Mouse (Mus musculus): ENCODE results near the gene Dnajc22.

Dnajc22 gene

DNA sequence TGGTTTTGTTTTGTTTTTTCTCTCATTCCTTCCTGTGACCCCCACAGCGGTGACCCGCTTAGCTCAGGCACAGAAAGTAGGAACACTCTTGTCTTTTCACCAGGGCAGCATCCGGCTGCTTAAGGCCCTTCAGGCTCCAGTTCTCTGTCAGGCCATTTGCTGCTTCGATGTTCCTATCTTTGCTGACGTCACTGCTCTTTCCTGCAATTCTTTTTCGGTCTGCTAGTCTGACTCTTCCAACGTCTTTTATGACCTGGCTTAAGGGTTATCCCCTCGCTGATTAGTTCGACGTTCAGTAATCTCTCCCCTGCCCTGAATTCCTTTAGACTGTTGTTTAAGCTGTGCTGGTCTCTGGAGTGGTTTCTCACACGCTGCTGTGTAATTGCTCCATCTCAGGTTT, 23.6 kb downstream of the Dnajc22 start:
- Histone ChIP-seq H3K36me3 (ENCODE audit: control insufficient read depth, insufficient read depth, low read length, poor library complexity, severe bottlenecking) (no peaks in the 10 kb centered on the region), H3K27me3 (ENCODE audit: control insufficient read depth, insufficient read depth, low read length, poor library complexity, severe bottlenecking) (no peaks in the 10 kb centered on the region; the same call in 1 of the 2 replicates)
- DNase-seq (ENCODE audit: low read depth, low spot score), result no peak

DNA sequence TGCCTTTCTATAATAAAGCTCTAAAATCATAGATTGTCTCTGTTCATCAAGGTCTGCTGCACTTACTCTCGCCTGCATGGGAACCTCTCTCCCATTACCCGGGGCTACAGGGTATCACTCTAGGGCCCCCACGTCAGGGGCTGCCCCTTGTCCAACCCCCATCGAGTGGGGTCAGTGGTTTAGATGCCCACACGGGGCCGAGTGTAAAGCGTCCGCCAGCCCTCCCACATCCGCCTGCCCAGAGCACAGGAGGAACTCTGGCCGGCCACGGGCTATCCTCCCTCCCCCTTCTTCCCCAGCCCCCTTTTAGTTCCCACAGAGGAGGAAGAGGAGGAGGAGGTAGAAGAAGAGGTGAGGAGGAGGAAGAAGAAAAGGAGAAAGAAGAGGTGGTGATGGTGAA, 27.8 kb downstream of the Dnajc22 start:
- no peaks in the 10 kb centered on the region; the same call in 1 of the 2 replicates for H3K27me3 ChIP-seq (ENCODE audit: control insufficient read depth, insufficient read depth, low read length, poor library complexity, severe bottlenecking)
- no peak for DNase-seq (ENCODE audit: low read depth, low spot score)
- H3K36me3 ChIP-seq (ENCODE audit: control insufficient read depth, insufficient read depth, low read length, poor library complexity, severe bottlenecking), result no peaks in the 10 kb centered on the region

DNA sequence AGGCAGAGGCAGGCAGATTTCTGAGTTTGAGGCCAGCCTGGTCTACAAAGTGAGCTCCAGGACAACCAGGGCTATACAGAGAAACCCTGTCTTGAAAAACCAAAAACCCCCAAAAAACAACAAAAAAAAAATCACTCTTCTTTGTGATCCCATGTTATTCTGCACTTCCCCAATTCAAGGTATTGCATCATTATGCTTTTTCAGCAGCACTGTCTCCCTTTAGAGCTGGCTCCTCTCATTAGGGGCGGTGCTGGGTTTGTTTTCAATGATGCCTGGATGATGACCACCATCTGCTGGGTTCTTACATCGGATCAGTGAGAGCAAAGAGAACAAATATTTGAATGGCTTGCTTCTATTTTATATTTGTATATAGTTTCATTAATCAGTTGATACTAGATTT, 29.7 kb downstream of the Dnajc22 start:
- H3K27me3 ChIP-seq (ENCODE audit: control insufficient read depth, insufficient read depth, low read length, poor library complexity, severe bottlenecking), result no peaks in the 10 kb centered on the region; the same call in 1 of the 2 replicates

DNA sequence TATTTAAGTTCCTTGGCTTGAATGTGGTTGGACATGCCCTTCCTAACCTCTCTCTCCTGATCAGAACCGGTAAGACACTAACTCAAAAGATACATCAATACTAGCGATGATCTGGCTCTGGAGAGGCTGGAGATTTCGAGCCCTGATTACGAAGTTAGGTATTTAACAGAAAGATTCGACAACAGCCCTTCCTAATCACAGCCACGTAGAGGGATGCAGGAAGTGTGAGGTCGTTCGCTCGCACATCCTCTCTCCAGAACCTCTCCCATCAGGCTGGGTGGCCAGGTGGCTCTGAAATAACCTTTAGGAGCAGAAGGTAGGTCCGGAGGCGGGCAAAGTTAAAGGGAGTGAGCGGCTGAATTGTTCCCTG, 32.7 kb downstream of the Dnajc22 start, which contains the start of gene Spats2:
Gene Spats2 (plus strand): TSS at position 206 of the 370 bp plus-strand sequence.
- Histone ChIP-seq H3K27me3 (ENCODE audit: control insufficient read depth, insufficient read depth, low read length, poor library complexity, severe bottlenecking) (no peaks in the 10 kb centered on the region; the same call in 1 of the 2 replicates), H3K36me3 (ENCODE audit: control insufficient read depth, insufficient read depth, low read length, poor library complexity, severe bottlenecking) (no peaks in the 10 kb centered on the region)
- no peak for DNase-seq (ENCODE audit: low read depth, low spot score)

More for the DNA sequence above, 29.7 kb downstream of the Dnajc22 start:
- no peaks in the 10 kb centered on the region for H3K36me3 ChIP-seq (ENCODE audit: control insufficient read depth, insufficient read depth, low read length, poor library complexity, severe bottlenecking)
- no peak for DNase-seq (ENCODE audit: low read depth, low spot score)

DNA sequence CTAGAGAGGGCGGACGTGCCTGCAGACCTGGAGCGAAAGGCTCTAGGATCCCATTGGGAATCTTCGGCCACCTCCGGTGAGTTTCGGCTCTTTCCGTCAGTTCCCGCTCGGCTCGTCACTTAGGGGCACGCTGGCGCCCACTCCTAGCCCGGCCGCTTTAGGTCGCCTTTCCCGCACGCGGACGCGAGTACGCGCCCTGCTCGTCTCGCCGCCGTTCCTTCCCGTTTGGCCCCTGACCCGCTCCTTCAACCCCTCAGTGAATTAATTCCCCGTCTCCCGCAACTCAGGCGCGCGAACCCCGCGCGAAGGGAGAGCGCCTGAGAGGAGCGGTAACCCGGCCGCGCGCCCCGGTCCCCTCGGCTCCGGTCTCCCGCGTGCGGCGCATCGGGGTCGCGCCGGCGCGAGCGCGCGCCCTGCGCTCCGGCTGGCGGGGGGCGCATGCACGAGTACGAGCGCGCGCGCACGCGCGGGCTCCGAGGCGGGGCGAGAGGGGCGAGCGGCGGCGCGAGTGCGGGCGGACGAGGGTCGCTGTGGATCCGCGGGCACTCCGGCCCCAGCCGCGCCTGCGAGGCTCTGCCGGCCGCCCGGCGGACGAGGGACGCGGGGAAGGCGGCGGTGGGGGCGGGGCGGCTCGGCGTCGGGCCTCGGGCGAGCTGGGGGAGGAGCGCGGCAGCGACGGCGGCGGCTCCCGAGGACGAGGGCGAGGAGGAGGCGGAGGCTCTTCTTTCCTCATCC, 33.3 kb downstream of the Dnajc22 start:
- H3K27me3 ChIP-seq (ENCODE audit: control insufficient read depth, insufficient read depth, low read length, poor library complexity, severe bottlenecking), result peaks cover 1% of the 10 kb centered on the region; the same call in 1 of the 2 replicates
- no peaks in the 10 kb centered on the region for H3K36me3 ChIP-seq (ENCODE audit: control insufficient read depth, insufficient read depth, low read length, poor library complexity, severe bottlenecking)
- DNase-seq (ENCODE audit: low read depth, low spot score), result no peak

DNA sequence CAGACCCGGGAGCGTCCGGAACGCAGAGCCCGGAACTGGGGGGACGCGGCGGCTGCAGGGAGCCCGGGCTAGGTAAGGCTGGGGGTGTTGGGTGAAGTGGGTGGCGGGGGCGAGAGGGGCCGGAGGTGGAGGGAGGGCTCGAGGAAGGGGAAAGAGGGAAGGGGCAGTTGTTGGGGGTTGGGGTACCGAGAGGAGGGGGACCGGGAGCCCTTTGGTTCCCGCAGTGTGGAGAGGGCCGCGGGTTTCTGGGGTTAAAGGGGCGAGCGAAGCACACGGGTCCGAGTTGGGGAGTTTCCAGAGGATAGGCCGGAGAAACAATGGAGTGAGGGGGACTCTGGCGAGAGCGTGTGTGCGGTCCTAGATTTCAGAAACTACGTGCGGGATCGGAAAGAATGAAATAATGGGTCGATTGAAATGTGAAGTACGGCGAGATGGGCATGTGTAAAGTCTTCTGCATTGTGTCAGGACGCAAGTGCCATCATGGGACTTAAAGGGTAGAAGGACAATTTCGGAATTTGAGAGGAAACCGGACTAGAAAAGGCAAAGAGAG, 33.9 kb downstream of the Dnajc22 start:
- DNase-seq (ENCODE audit: low read depth, low spot score), result no peak
- H3K36me3 ChIP-seq (ENCODE audit: control insufficient read depth, insufficient read depth, low read length, poor library complexity, severe bottlenecking), result no peaks in the 10 kb centered on the region
- H3K27me3 ChIP-seq (ENCODE audit: control insufficient read depth, insufficient read depth, low read length, poor library complexity, severe bottlenecking), result peaks cover 1% of the 10 kb centered on the region; the same call in 1 of the 2 replicates

DNA sequence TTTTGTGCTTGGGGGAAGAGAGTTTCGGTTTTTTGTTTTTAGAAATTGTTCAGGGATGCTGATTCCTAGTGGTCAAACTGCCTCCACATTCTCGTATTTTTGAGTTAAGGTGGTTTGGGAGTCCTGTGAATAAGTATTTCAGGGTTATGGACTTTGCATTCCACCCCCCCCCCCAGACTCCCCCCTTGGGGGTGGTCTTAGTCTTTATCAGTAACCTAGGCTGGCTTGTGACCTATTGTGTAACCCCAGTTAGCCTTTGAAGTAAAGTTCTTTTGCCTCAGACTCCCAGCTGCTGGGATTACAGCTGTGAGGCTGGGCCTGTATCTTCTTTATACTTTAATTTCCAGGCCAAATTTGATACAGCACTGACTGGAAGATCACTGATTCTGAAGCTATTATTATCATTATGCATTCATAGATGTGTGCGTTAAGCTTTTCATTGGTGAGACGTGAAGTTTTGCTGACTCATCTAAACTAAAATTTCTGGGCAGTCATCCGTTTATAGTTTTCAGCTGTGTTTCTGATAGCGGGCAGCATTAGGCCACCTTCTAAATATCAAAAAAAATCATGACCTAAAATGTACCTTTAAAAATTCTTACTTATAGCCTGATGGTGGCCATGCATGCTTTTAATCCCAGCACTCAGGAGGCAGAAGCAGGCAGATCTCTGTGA, 35.0 kb downstream of the Dnajc22 start:
- Histone ChIP-seq H3K36me3 (ENCODE audit: control insufficient read depth, insufficient read depth, low read length, poor library complexity, severe bottlenecking) (no peaks in the 10 kb centered on the region), H3K27me3 (ENCODE audit: control insufficient read depth, insufficient read depth, low read length, poor library complexity, severe bottlenecking) (peaks cover 1% of the 10 kb centered on the region; the same call in 1 of the 2 replicates)
- DNase-seq (ENCODE audit: low read depth, low spot score), result no peak

DNA sequence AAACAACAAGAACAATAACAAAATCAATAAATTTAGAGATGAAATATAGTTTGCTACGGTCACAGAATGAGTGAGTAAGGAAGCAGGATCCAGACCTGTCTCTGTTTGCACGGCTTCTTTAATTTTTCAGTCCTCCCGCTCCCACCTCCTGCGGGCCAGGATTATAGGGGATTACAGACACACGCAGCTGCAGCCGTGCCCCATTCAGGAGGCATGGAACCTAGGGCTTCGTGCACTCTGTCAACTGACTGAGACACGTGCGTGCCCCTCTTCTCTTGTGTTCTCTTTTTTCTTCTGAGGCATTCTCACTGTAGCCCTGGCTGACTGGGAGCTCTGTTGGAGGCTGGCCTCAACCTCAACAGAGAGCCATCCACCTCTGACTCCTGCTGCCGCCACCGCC, 36.5 kb downstream of the Dnajc22 start:
- no peak for DNase-seq (ENCODE audit: low read depth, low spot score)
- no peaks in the 10 kb centered on the region for H3K36me3 ChIP-seq (ENCODE audit: control insufficient read depth, insufficient read depth, low read length, poor library complexity, severe bottlenecking)

DNA sequence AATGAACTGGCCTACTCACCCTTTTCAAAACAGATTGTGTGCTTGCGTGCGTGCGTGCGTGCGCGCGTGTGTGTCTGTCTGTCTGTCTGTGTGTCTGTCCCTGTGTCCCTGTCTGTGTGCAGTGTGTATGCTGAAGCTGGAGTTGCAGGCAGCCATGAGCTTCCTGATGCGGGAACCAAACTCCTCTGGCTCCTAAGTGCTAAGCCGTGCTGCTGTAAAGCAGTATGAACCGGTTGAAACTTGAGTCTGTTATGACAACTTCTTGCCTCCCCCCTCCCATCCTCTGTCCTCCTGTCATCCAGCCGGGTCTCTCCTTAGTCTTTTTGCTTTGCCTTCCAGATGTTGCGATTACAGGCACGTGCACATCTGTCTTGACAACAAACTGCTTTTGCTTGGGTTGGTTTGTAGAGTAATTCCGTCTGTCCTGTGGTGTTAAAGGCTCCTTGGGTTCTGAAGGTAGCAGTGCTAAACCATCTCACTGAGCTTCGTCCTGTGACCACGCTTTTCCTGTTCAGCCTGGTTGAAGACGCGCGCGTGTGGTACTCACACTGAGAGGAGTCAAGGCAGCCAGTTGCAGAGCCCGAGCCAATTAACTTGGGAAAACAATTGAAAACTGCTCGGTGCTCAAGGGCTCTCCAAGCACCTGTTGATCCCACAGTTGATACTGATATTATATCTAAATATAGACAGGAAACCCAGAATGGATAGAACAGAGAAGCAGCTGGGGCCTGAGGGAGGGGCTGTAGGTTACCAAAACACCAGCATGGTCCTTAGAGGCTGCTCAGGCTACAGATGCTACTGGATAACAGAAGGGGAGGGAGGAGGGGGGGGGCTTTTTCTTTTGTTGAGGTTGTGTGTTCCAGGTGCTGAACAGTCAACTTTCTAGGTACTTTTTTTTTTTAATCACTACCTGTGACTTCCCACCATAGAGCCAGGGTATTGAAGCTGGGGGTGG, 37.3 kb downstream of the Dnajc22 start:
- Histone ChIP-seq H3K36me3 (ENCODE audit: control insufficient read depth, insufficient read depth, low read length, poor library complexity, severe bottlenecking) (no peaks in the 10 kb centered on the region), H3K27me3 (ENCODE audit: control insufficient read depth, insufficient read depth, low read length, poor library complexity, severe bottlenecking) (peaks cover 1% of the 10 kb centered on the region; the same call in 1 of the 2 replicates)
- no peak for DNase-seq (ENCODE audit: low read depth, low spot score)

More for the DNA sequence above, 36.5 kb downstream of the Dnajc22 start:
- peaks cover 1% of the 10 kb centered on the region; the same call in 1 of the 2 replicates for H3K27me3 ChIP-seq (ENCODE audit: control insufficient read depth, insufficient read depth, low read length, poor library complexity, severe bottlenecking)

DNA sequence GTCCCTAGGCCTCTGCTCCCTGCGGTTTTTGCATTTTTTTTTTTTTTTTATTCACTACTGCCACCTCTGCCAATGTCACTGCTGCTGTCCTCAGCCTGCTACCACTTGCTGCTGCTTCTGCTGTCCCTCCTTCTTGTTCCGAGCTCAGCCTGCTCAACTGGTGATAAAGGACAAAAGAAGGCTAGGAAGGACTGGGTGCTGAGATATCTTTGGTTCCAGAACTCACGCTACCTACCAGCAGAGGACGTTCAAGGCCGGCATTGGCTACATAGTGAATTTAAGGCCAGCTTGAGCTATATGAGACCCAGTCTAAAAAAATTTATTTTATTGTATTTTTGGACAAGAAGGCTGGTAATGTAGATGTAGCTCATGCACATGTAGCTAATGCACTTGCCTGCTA, 45.4 kb downstream of the Dnajc22 start:
- no peaks in the 10 kb centered on the region for H3K36me3 ChIP-seq (ENCODE audit: control insufficient read depth, insufficient read depth, low read length, poor library complexity, severe bottlenecking)
- no peak for DNase-seq (ENCODE audit: low read depth, low spot score)
- no peaks in the 10 kb centered on the region for H3K27me3 ChIP-seq (ENCODE audit: control insufficient read depth, insufficient read depth, low read length, poor library complexity, severe bottlenecking)

DNA sequence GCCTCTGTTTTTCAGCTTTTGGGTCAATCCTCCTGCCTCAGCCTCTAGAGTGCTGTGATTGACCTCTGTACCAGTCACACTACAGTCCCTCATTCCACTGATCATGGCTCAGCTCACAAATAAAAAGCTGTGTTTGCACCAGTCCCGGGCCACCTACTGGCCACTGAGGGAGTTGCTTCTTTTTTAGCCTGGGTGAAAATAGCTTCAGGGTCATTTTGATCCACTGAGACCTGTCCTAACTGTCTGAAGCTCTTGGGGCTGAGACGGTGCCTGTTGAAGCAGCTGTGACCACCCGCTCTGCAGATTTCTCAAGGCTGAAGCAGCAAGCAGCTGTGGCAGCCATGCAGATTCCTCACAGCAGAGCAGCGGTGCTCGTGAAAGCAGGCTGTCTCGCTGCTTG, 46.7 kb downstream of the Dnajc22 start:
- DNase-seq (ENCODE audit: low read depth, low spot score), result peak; percentile 46
- Histone ChIP-seq H3K27me3 (ENCODE audit: control insufficient read depth, insufficient read depth, low read length, poor library complexity, severe bottlenecking) (no peaks in the 10 kb centered on the region), H3K36me3 (ENCODE audit: control insufficient read depth, insufficient read depth, low read length, poor library complexity, severe bottlenecking) (no peaks in the 10 kb centered on the region)

DNA sequence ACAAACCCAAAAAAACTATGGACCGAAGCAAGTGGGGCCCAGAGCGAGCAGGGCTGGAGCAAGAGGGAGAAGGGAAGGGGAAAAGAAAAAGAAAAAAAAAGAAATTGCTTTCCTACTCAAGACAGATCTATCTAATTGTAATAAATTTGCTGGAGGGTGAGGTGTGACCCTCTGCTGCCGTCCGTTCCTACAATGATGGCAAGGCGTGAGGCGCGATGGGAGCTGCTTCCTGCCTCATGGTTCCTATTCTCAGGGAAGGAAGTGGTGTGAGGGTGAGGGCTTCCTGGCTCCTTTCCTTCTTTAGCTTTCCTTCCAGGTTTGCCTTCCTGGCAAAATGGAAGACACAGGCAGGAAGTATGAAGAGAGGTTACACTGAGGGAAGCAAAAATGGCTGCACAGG, 57.5 kb downstream of the Dnajc22 start:
- no peak for DNase-seq (ENCODE audit: low read depth, low spot score)
- Histone ChIP-seq H3K36me3 (ENCODE audit: control insufficient read depth, insufficient read depth, low read length, poor library complexity, severe bottlenecking) (no peaks in the 10 kb centered on the region), H3K27me3 (ENCODE audit: control insufficient read depth, insufficient read depth, low read length, poor library complexity, severe bottlenecking) (no peaks in the 10 kb centered on the region)

DNA sequence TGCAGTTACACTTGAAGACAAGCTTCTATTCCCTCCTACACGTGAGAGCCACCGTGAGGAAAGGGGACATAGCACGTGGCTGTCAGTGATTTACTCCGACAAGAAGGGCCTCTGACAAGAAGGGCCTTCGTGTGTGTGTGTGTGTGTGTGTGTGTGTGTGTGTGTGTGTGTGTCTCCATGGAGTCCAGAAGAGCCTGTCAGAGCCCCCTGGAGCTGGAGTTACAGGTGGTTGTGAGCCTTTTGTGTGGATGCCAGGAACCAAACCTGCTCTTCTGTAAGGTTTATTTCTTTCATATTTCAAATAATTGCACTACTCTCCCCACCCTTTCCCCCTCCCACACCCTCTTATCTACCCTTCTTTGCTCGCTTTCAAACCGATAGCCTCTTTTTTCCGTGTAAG, 58.4 kb downstream of the Dnajc22 start:
- H3K36me3 ChIP-seq (ENCODE audit: control insufficient read depth, insufficient read depth, low read length, poor library complexity, severe bottlenecking), result no peaks in the 10 kb centered on the region
- DNase-seq (ENCODE audit: low read depth, low spot score), result no peak
- no peaks in the 10 kb centered on the region for H3K27me3 ChIP-seq (ENCODE audit: control insufficient read depth, insufficient read depth, low read length, poor library complexity, severe bottlenecking)

DNA sequence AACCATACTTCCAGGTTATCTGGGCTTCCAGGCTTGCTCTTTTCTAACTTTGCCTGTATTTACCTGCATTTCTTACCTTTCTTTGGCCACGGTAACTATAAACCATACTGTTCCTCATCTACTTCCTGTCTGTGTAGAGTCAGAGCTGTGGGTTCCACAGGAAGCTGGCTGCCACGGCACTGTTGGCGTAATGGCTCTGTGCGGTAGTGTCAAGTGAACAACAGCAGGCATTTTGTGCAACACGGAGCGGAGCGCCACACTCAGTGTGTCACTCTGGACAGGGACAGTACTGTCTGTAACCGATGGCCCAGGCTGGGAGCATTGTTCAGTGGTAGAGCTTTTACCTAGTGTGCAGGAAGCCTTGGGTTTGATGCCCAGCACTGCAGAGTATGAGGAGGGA, 60.5 kb downstream of the Dnajc22 start:
- DNase-seq (ENCODE audit: low read depth, low spot score), result no peak
- H3K36me3 ChIP-seq (ENCODE audit: control insufficient read depth, insufficient read depth, low read length, poor library complexity, severe bottlenecking), result no peaks in the 10 kb centered on the region
- H3K27me3 ChIP-seq (ENCODE audit: control insufficient read depth, insufficient read depth, low read length, poor library complexity, severe bottlenecking), result no peaks in the 10 kb centered on the region

All from splenic B cell, adult 2 months (primary cell).